Mouse (Mus musculus) ES-E14 (cell line): ENCODE measurements around the gene Lclat1. TPM values are rescaled to one million over a fixed set of nuclear protein-coding genes. Genes with fewer than 3 reads are reported as not detected.

ENCODE experiments used
- DNase-seq: peaks from one replicate; pipeline ENCODE4 v3.0.0-alpha.2; 2013; ENCODE audit warnings: low read depth, low spot score
- H3K27ac ChIP-seq: 2 replicates; pipeline ENCODE4 v1.5.1; 2012; ENCODE audit warnings: low read depth, mild to moderate bottlenecking, low read length, moderate library complexity, mixed read lengths; ENCODE audit not compliant: poor library complexity, insufficient read depth, severe bottlenecking
- H3K36me3 ChIP-seq: 2 replicates; pipeline ENCODE4 v1.6.1; 2012; ENCODE audit warnings: mild to moderate bottlenecking, low read length, moderate library complexity, mixed read lengths; ENCODE audit not compliant: control insufficient read depth, poor library complexity, insufficient read depth, severe bottlenecking
- H3K4me1 ChIP-seq, 2 experiments: fragments of 150-350 bp in 1 of 2; sonication (generic) in 1 of 2; 2 replicates each; pipeline ENCODE4 v1.6.1; 2012; ENCODE audit warnings: low read length in 2 of 2, mild to moderate bottlenecking in 1 of 2, mixed read lengths in 1 of 2; ENCODE audit not compliant: control insufficient read depth in 2 of 2, insufficient read depth in 2 of 2, poor library complexity in 1 of 2
- H3K4me3 ChIP-seq, 2 experiments: fragments of 150-350 bp in 1 of 2; sonication (generic) in 1 of 2; 2 replicates each; pipeline ENCODE4 v1.5.1; 2012; ENCODE audit warnings: low read length in 2 of 2, low read depth in 1 of 2, mild to moderate bottlenecking in 1 of 2, mixed read lengths in 1 of 2; ENCODE audit not compliant: insufficient read depth in 1 of 2, poor library complexity in 1 of 2, severe bottlenecking in 1 of 2
- H3K9ac ChIP-seq: 2 replicates; pipeline ENCODE4 v1.6.1; 2012; ENCODE audit warnings: low read depth, mild to moderate bottlenecking, low read length, mixed read lengths; ENCODE audit not compliant: poor library complexity, insufficient read depth, severe bottlenecking
- H3K9me3 ChIP-seq: fragments of 150-350 bp; sonication (generic); 2 replicates; pipeline ENCODE4 v1.6.1; 2012; ENCODE audit warnings: low read depth, mild to moderate bottlenecking, low read length; ENCODE audit not compliant: control insufficient read depth, insufficient read depth
- CHD2 ChIP-seq: IDR thresholded peaks from 2 replicates; pipeline ENCODE4 v1.6.1; 2014; ENCODE audit warnings: mild to moderate bottlenecking, low read depth, low read length, inconsistent platforms
- HCFC1 ChIP-seq: IDR thresholded peaks from 2 replicates; pipeline ENCODE4 v1.6.1; 2012; ENCODE audit warnings: low read length, inconsistent platforms, borderline replicate concordance; ENCODE audit not compliant: insufficient read depth
- MAFK ChIP-seq: IDR thresholded peaks from 2 replicates; pipeline ENCODE4 v1.6.1; 2014; ENCODE audit warnings: mild to moderate bottlenecking, low read depth, low read length, inconsistent platforms; ENCODE audit not compliant: insufficient read depth
- ZC3H11A ChIP-seq: IDR thresholded peaks from 2 replicates; pipeline ENCODE4 v1.6.1; 2012; ENCODE audit warnings: low read depth, mild to moderate bottlenecking, inconsistent platforms, low read length, borderline replicate concordance
- ZNF384 ChIP-seq: IDR thresholded peaks from 2 replicates; pipeline ENCODE4 v1.6.1; 2012; ENCODE audit warnings: low read depth, low read length, inconsistent platforms
- in situ Hi-C, 2 experiments: fragments of 600-800 bp; cut with MboI; formaldehyde crosslinking; loops; one replicate each; pipeline ENCODE4 v1.15.1; 2025; ENCODE audit warnings: low sequenced_read_pairs in 2 of 2, inconsistent platforms in 1 of 2; ENCODE audit not compliant: unreplicated experiment in 2 of 2
- total RNA-seq: library from RNA; depleted of rRNA; stranded (reverse); fragments of 300-350 nt; gene quantifications from 2 replicates; pipeline ENCODE4 v1.2.3, GENCODE M21; 2012

Lclat1 gene
- total RNA-seq, 1 experiment: 8.6 TPM

DNA sequence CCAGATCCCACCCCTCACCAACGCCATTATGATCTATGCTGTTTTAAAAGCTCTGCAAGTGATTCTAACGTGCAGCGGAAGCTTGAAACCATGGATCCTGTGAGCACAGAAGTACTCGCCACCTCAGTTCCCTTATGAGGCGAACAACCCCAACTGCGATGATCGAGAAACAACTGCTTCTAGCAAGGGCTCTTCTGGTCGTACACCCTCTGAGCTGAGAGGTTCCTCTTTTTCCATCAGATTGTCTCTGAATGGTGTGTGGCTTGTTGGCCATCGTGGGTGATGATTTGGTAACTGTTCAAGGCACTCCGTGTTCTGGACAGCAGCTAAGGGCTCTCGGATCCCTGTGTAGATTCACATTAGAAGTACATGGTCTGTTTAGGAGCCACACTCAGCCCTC, 12.7 kb upstream of the Lclat1 start:
- in situ Hi-C loops: no loop called here
- Histone ChIP-seq H3K4me3 (no peak overlapping the region), H3K9ac (no peak overlapping the region), H3K36me3 (no peaks in the 10 kb centered on the region), H3K9me3 (no peaks in the 10 kb centered on the region), H3K4me1 (no peaks in the 10 kb centered on the region), H3K27ac (no peak overlapping the region)
- TF ChIP-seq ZC3H11A: no peak
- no peak for TF ChIP-seq MAFK
- no peak for TF ChIP-seq CHD2
- no peak for TF ChIP-seq ZNF384
- no peak for TF ChIP-seq HCFC1
- no peak for DNase-seq

GRCm38 (mm10) chr17:73095585-73095984, 12.2 kb upstream of the Lclat1 start:
- no peak for TF ChIP-seq ZC3H11A
- no peak for TF ChIP-seq CHD2
- TF ChIP-seq MAFK: no peak
- TF ChIP-seq HCFC1: no peak

GRCm38 (mm10) chr17:73096484-73096883, 11.3 kb upstream of the Lclat1 start:
- Histone ChIP-seq H3K27ac (no peak overlapping the region), H3K4me3 (no peak overlapping the region), H3K36me3 (no peaks in the 10 kb centered on the region), H3K9ac (no peak overlapping the region), H3K4me1 (no peaks in the 10 kb centered on the region), H3K9me3 (no peaks in the 10 kb centered on the region)
- in situ Hi-C loops: no loop called here
- 0 out of 2 replicates have a peak, but pooled peaks have one; percentile 13 for TF ChIP-seq ZC3H11A
- TF ChIP-seq CHD2: no peak
- DNase-seq: peak; percentile 66

More at GRCm38 (mm10) chr17:73095585-73095984, 12.2 kb upstream of the Lclat1 start:
- Histone ChIP-seq H3K9me3 (no peaks in the 10 kb centered on the region), H3K27ac (no peak overlapping the region), H3K4me3 (no peak overlapping the region), H3K36me3 (no peaks in the 10 kb centered on the region), H3K4me1 (no peaks in the 10 kb centered on the region), H3K9ac (no peak overlapping the region)
- in situ Hi-C loops: no loop called here
- DNase-seq: no peak

GRCm38 (mm10) chr17:73098636-73099035, 9.1 kb upstream of the Lclat1 start:
- H3K4me3 ChIP-seq: no peak overlapping the region
- in situ Hi-C loops: no loop called here
- H3K9ac ChIP-seq: no peak overlapping the region
- H3K27ac ChIP-seq: no peak overlapping the region
- H3K36me3 ChIP-seq: no peaks in the 10 kb centered on the region
- no peak for DNase-seq
- H3K4me1 ChIP-seq: no peaks in the 10 kb centered on the region; a peak in 1 of 4 replicates
- TF ChIP-seq HCFC1: no peak
- no peak for TF ChIP-seq MAFK
- TF ChIP-seq ZC3H11A: no peak
- no peak for TF ChIP-seq ZNF384
- no peak for TF ChIP-seq CHD2
- H3K9me3 ChIP-seq: no peaks in the 10 kb centered on the region

GRCm38 (mm10) chr17:73100396-73100795, 7.4 kb upstream of the Lclat1 start:
- Histone ChIP-seq H3K9me3 (no peaks in the 10 kb centered on the region), H3K9ac (no peak overlapping the region), H3K4me1 (peaks cover 0 to 3% of the 10 kb centered on the region in 2 experiments; a peak in 1 of 4 replicates), H3K36me3 (no peaks in the 10 kb centered on the region), H3K27ac (no peak overlapping the region), H3K4me3 (no peak overlapping the region)
- TF ChIP-seq HCFC1 (no peak), CHD2 (no peak), ZC3H11A (no peak), ZNF384 (no peak), MAFK (no peak)
- no peak for DNase-seq
- in situ Hi-C loops: no loop called here
